Mouse (Mus musculus): ENCODE measurements around the gene Cx3cr1. TPM values are rescaled to one million over a fixed set of nuclear protein-coding genes. Genes with fewer than 3 reads are reported as not detected.

Cx3cr1 gene
- polyA plus RNA-seq, 1 experiment from 2014 or later = 10.5 TPM

- 90% methylated on average over 16 of the region's 16 CpGs for WGBS
Observed at GRCm38 (mm10) chr9:119925120-119925657, 144.5 kb downstream of the Cx3cr1 start.

GRCm38 (mm10) chr9:119923462-119923861 lies 146.2 kb downstream of the Cx3cr1 start:
- WGBS = 94% methylated on average over 4 of the region's 4 CpGs

More at GRCm38 (mm10) chr9:119925120-119925657, 144.5 kb downstream of the Cx3cr1 start:
- H3K9ac ChIP-seq (replicated peaks) = no peak overlapping the region
- ATAC-seq (ENCODE audit: low FRiP score) = no peak
- H3K4me2 ChIP-seq = no peak overlapping the region
- H3K27ac ChIP-seq (replicated peaks) = no peak overlapping the region
- H3K4me1 ChIP-seq = no peaks in the 10 kb centered on the region
- no peaks in the 10 kb centered on the region for H3K9me3 ChIP-seq (replicated peaks)
- H3K27me3 ChIP-seq (replicated peaks) = no peaks in the 10 kb centered on the region
- H3K36me3 ChIP-seq = peaks cover 86% of the 10 kb centered on the region
- no peak overlapping the region for H3K4me3 ChIP-seq (replicated peaks)

GRCm38 (mm10) chr9:119919858-119920257 lies 149.8 kb downstream of the Cx3cr1 start:
- H3K27me3 ChIP-seq (replicated peaks) = no peaks in the 10 kb centered on the region
- H3K4me2 ChIP-seq = no peak overlapping the region
- H3K4me1 ChIP-seq = no peaks in the 10 kb centered on the region
- no peak overlapping the region for H3K4me3 ChIP-seq (replicated peaks)
- H3K9me3 ChIP-seq (replicated peaks) = no peaks in the 10 kb centered on the region
- no peak for ATAC-seq (ENCODE audit: low FRiP score)
- 95% methylated on average over 1 of the region's 1 CpGs for WGBS
- H3K9ac ChIP-seq (replicated peaks) = no peak overlapping the region
- H3K36me3 ChIP-seq = peaks cover 87% of the 10 kb centered on the region
- H3K27ac ChIP-seq (replicated peaks) = no peak overlapping the region

More at GRCm38 (mm10) chr9:119923462-119923861, 146.2 kb downstream of the Cx3cr1 start:
- Histone ChIP-seq H3K4me1 (no peaks in the 10 kb centered on the region), H3K27ac (replicated peaks) (no peak overlapping the region), H3K27me3 (replicated peaks) (no peaks in the 10 kb centered on the region), H3K4me2 (no peak overlapping the region), H3K4me3 (replicated peaks) (no peak overlapping the region), H3K36me3 (peaks cover 88% of the 10 kb centered on the region), H3K9ac (replicated peaks) (no peak overlapping the region), H3K9me3 (replicated peaks) (no peaks in the 10 kb centered on the region)
- no peak for ATAC-seq (ENCODE audit: low FRiP score)

GRCm38 (mm10) chr9:119913087-119913838 lies 156.4 kb downstream of the Cx3cr1 start:
- Histone ChIP-seq H3K4me2 (no peak overlapping the region), H3K9me3 (replicated peaks) (no peaks in the 10 kb centered on the region), H3K4me1 (no peaks in the 10 kb centered on the region), H3K9ac (replicated peaks) (no peak overlapping the region), H3K27me3 (replicated peaks) (no peaks in the 10 kb centered on the region), H3K4me3 (replicated peaks) (no peak overlapping the region), H3K27ac (replicated peaks) (no peak overlapping the region), H3K36me3 (peaks cover 90% of the 10 kb centered on the region)
- no peak for ATAC-seq (ENCODE audit: low FRiP score)
- WGBS = 80% methylated on average over 13 of the region's 13 CpGs

- Histone ChIP-seq H3K9ac (replicated peaks) (no peak overlapping the region), H3K9me3 (replicated peaks) (no peaks in the 10 kb centered on the region), H3K27me3 (replicated peaks) (no peaks in the 10 kb centered on the region), H3K4me1 (no peaks in the 10 kb centered on the region), H3K4me2 (no peak overlapping the region), H3K36me3 (peaks cover 91% of the 10 kb centered on the region), H3K4me3 (replicated peaks) (no peak overlapping the region), H3K27ac (replicated peaks) (no peak overlapping the region)
- WGBS = 95% methylated on average over 3 of the region's 3 CpGs
- ATAC-seq (ENCODE audit: low FRiP score) = no peak
Observed at GRCm38 (mm10) chr9:119909931-119910330, 159.7 kb downstream of the Cx3cr1 start.

- WGBS = 97% methylated on average over 3 of the region's 3 CpGs
- no peaks in the 10 kb centered on the region for H3K27me3 ChIP-seq (replicated peaks)
- no peak overlapping the region for H3K4me3 ChIP-seq (replicated peaks)
- no peak overlapping the region for H3K27ac ChIP-seq (replicated peaks)
- H3K4me1 ChIP-seq = no peaks in the 10 kb centered on the region
- H3K36me3 ChIP-seq = peaks cover 91% of the 10 kb centered on the region
- H3K9me3 ChIP-seq (replicated peaks) = no peaks in the 10 kb centered on the region
- ATAC-seq (ENCODE audit: low FRiP score) = no peak
- no peak overlapping the region for H3K4me2 ChIP-seq
- H3K9ac ChIP-seq (replicated peaks) = no peak overlapping the region
Observed at GRCm38 (mm10) chr9:119908708-119909107, 161.0 kb downstream of the Cx3cr1 start.

- WGBS = 88% methylated on average over 12 of the region's 12 CpGs
- Histone ChIP-seq H3K36me3 (peaks cover 60% of the 10 kb centered on the region), H3K9me3 (replicated peaks) (no peaks in the 10 kb centered on the region), H3K9ac (replicated peaks) (no peak overlapping the region), H3K4me2 (no peak overlapping the region), H3K4me1 (no peaks in the 10 kb centered on the region), H3K27ac (replicated peaks) (no peak overlapping the region), H3K27me3 (replicated peaks) (no peaks in the 10 kb centered on the region), H3K4me3 (replicated peaks) (no peak overlapping the region)
- no peak for ATAC-seq (ENCODE audit: low FRiP score)
Observed at GRCm38 (mm10) chr9:119902410-119903151, 167.1 kb downstream of the Cx3cr1 start.

GRCm38 (mm10) chr9:119899446-119899845 lies 170.2 kb downstream of the Cx3cr1 start:
- WGBS = 94% methylated on average over 2 of the region's 2 CpGs
- Histone ChIP-seq H3K4me1 (peaks cover 16% of the 10 kb centered on the region), H3K4me3 (replicated peaks) (no peak overlapping the region), H3K27ac (replicated peaks) (no peak overlapping the region), H3K9me3 (replicated peaks) (no peaks in the 10 kb centered on the region), H3K9ac (replicated peaks) (no peak overlapping the region), H3K36me3 (peaks cover 31% of the 10 kb centered on the region), H3K27me3 (replicated peaks) (no peaks in the 10 kb centered on the region), H3K4me2 (no peak overlapping the region)
- no peak for ATAC-seq (ENCODE audit: low FRiP score)

GRCm38 (mm10) chr9:119895040-119895721 lies 174.5 kb downstream of the Cx3cr1 start:
- Histone ChIP-seq H3K27ac (replicated peaks) (peak overlapping the region; percentile 88), H3K36me3 (peaks cover 4% of the 10 kb centered on the region; the same call in 1 of the 2 replicates), H3K27me3 (replicated peaks) (no peaks in the 10 kb centered on the region; the same call in 1 of the 2 replicates), H3K4me2 (peak overlapping the region; percentile 88), H3K4me1 (peaks cover 20% of the 10 kb centered on the region), H3K9ac (replicated peaks) (peak overlapping the region; percentile 79), H3K9me3 (replicated peaks) (no peaks in the 10 kb centered on the region), H3K4me3 (replicated peaks) (peak overlapping the region; percentile 94)
- WGBS = 1% methylated on average over 41 of the region's 71 CpGs
- peak; percentile 81 for ATAC-seq (ENCODE audit: low FRiP score)

- Histone ChIP-seq H3K4me1 (peaks cover 21% of the 10 kb centered on the region), H3K4me3 (replicated peaks) (peak within 1 kb of the TSS; percentile 94), H3K9ac (replicated peaks) (peak within 1 kb of the TSS; percentile 79), H3K4me2 (peak within 1 kb of the TSS; percentile 88), H3K36me3 (peaks cover under 1% of the 10 kb centered on the region; the same call in 1 of the 2 replicates), H3K27ac (replicated peaks) (peak within 1 kb of the TSS; percentile 88), H3K9me3 (replicated peaks) (no peaks in the 10 kb centered on the region), H3K27me3 (replicated peaks) (no peaks in the 10 kb centered on the region; the same call in 1 of the 2 replicates)
- peak; percentile 99 for ATAC-seq (ENCODE audit: low FRiP score)
- 4% methylated on average over 34 of the region's 34 CpGs for WGBS
Observed at GRCm38 (mm10) chr9:119894339-119895009, 175.2 kb downstream of the Cx3cr1 start, which contains the start of gene Wdr48. Gene Wdr48, plus strand, starts transcription at chr9:119894878.

GRCm38 (mm10) chr9:119893881-119894280 lies 175.8 kb downstream of the Cx3cr1 start:
- H3K9ac ChIP-seq (replicated peaks) = no peak overlapping the region
- ATAC-seq (ENCODE audit: low FRiP score) = no peak
- H3K4me3 ChIP-seq (replicated peaks) = no peak overlapping the region
- H3K9me3 ChIP-seq (replicated peaks) = no peaks in the 10 kb centered on the region
- H3K4me1 ChIP-seq = peaks cover 27% of the 10 kb centered on the region
- 84% methylated on average over 5 of the region's 5 CpGs for WGBS
- peak overlapping the region; percentile 88 for H3K4me2 ChIP-seq
- H3K27ac ChIP-seq (replicated peaks) = no peak overlapping the region
- H3K36me3 ChIP-seq = no peaks in the 10 kb centered on the region
- no peaks in the 10 kb centered on the region; the same call in 1 of the 2 replicates for H3K27me3 ChIP-seq (replicated peaks)

Data from neural tube, embryonic 15.5 days (tissue).